Mouse (Mus musculus) liver, embryonic 11.5 days (tissue): Measurements from ENCODE around the gene BC004004. TPM values are rescaled to one million over a fixed set of nuclear protein-coding genes. Genes with fewer than 3 reads are reported as not detected.

ENCODE experiments used
- ATAC-seq: fragments of 200-750 bp; cut with Nextera tagmentation; replicated peaks from 2 replicates; pipeline ENCODE4 v1.8.0; 2017; ENCODE audit warnings: moderate number of reproducible peaks, mild to moderate bottlenecking, moderate TSS enrichment, moderate library complexity; ENCODE audit not compliant: low FRiP score
- DNase-seq: peaks from one replicate; pipeline ENCODE4 v3.0.0-alpha.2; 2017; ENCODE audit warnings: low spot score
- H3K27ac ChIP-seq: fragments of 300-500 bp; sonication (generic); 2 replicates; pipeline ENCODE4 v1.5.1; 2014; ENCODE audit warnings: mild to moderate bottlenecking, low read depth, low read length, control low read depth
- H3K27me3 ChIP-seq: fragments of 300-500 bp; sonication (generic); replicated peaks from 2 replicates; pipeline ENCODE4 v1.6.1; 2014; ENCODE audit warnings: low read length, mixed read lengths; ENCODE audit not compliant: control insufficient read depth, insufficient read depth
- H3K36me3 ChIP-seq: fragments of 300-500 bp; sonication (generic); 2 replicates; pipeline ENCODE4 v1.6.1; 2014; ENCODE audit warnings: mild to moderate bottlenecking, low read length, moderate library complexity, mixed read lengths; ENCODE audit not compliant: control insufficient read depth, insufficient read depth
- H3K4me1 ChIP-seq: fragments of 300-500 bp; sonication (generic); replicated peaks from 2 replicates; pipeline ENCODE4 v1.6.1; 2014; ENCODE audit warnings: low read length, mixed read lengths; ENCODE audit not compliant: control insufficient read depth, insufficient read depth
- H3K4me2 ChIP-seq: fragments of 300-500 bp; sonication (generic); 2 replicates; pipeline ENCODE4 v1.6.1; 2014; ENCODE audit warnings: mild to moderate bottlenecking, control low read depth, moderate library complexity
- H3K4me3 ChIP-seq: fragments of 300-500 bp; sonication (generic); 2 replicates; pipeline ENCODE4 v1.5.1; 2014; ENCODE audit warnings: low read depth, low read length, control low read depth
- H3K9ac ChIP-seq: fragments of 300-500 bp; sonication (generic); 2 replicates; pipeline ENCODE4 v1.6.1; 2014; ENCODE audit warnings: low read depth, low read length, control low read depth
- H3K9me3 ChIP-seq: fragments of 300-500 bp; sonication (generic); 2 replicates; pipeline ENCODE4 v1.6.1; 2016; ENCODE audit warnings: low read length, inconsistent platforms, mixed read lengths; ENCODE audit not compliant: control insufficient read depth
- WGBS: fragments of 180-500 bp; shearing (Covaris S2); extraction: QIAGEN DNeasy Blood & Tissue Kit; methylation state at CpG from one replicate; pipeline ENCODE4 v1.1.7; 2014; 5-methylcytosine and 5-hydroxymethylcytosine counted together
- polyA plus RNA-seq: library from polyadenylated mRNA; unstranded; fragments of >200 nt; fragmentation: Nextera tagmentation; extraction: Ambion mirVana; gene quantifications from 2 replicates; pipeline ENCODE4 v1.2.1, GENCODE M21; 2014

The BC004004 gene
- polyA plus RNA-seq, 1 experiment from 2014 or later = 70.9 TPM

- no peak overlapping the region for H3K4me2 ChIP-seq
- H3K9ac ChIP-seq = no peak overlapping the region
- no peak overlapping the region for H3K27ac ChIP-seq
- peaks cover 3% of the 10 kb centered on the region; the same call in 1 of the 2 replicates for H3K4me1 ChIP-seq
- DNase-seq (no peak), ATAC-seq (no peak)
- H3K9me3 ChIP-seq = no peaks in the 10 kb centered on the region
- H3K27me3 ChIP-seq = no peaks in the 10 kb centered on the region
- no peak overlapping the region for H3K4me3 ChIP-seq
- 86% methylated on average over 6 of the region's 6 CpGs for WGBS
- peaks cover 21% of the 10 kb centered on the region for H3K36me3 ChIP-seq
These were observed 29.2 kb downstream of the BC004004 start for GRCm38 (mm10) chr17:29297813-29298212.

- no peak overlapping the region for H3K4me2 ChIP-seq
- no peaks in the 10 kb centered on the region for H3K27me3 ChIP-seq
- no peak for ATAC-seq
- H3K9me3 ChIP-seq = no peaks in the 10 kb centered on the region
- 91% methylated on average over 4 of the region's 4 CpGs for WGBS
- no peaks in the 10 kb centered on the region for H3K4me1 ChIP-seq
- H3K9ac ChIP-seq = no peak overlapping the region
- H3K4me3 ChIP-seq = no peak overlapping the region
- DNase-seq = no peak
- no peak overlapping the region for H3K27ac ChIP-seq
- H3K36me3 ChIP-seq = peaks cover 19% of the 10 kb centered on the region
These were observed 30.7 kb downstream of the BC004004 start for GRCm38 (mm10) chr17:29299282-29299681.

- H3K27ac ChIP-seq = no peak overlapping the region
- no peaks in the 10 kb centered on the region for H3K9me3 ChIP-seq
- no peak overlapping the region for H3K4me2 ChIP-seq
- H3K27me3 ChIP-seq = 0 out of 2 replicates have a peak, but pooled peaks cover 2% of the 10 kb centered on the region
- H3K4me1 ChIP-seq = peaks cover 7% of the 10 kb centered on the region
- no peak for ATAC-seq
- DNase-seq = no peak
- H3K4me3 ChIP-seq = no peak overlapping the region
- H3K36me3 ChIP-seq = peaks cover 18% of the 10 kb centered on the region; the same call in 1 of the 2 replicates
- 92% methylated on average over 7 of the region's 7 CpGs for WGBS
- H3K9ac ChIP-seq = no peak overlapping the region
These were observed 32.3 kb downstream of the BC004004 start for GRCm38 (mm10) chr17:29300926-29301325.

DNA sequence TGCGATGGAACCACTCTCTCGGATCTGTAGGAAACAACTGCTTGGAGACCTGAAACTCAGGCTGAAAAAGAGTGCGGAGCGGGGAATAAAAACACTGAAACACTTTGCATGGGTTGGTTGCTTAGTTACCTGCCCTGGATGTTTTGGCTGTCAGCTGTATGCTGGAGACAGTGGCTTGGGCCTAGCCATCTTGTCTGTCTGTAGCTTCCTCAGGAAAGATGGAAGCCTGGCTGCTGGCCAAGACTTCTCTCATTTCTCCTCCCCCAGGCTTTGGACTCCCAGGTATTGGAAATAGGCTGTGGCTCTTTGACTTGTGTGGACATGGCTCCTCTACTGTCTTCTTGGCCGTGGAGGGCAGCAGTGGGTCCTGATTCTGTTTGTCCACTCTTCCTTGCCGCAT lies 32.8 kb downstream of the BC004004 start:
- Histone ChIP-seq H3K9ac (no peak overlapping the region), H3K27me3 (0 out of 2 replicates have a peak, but pooled peaks cover 2% of the 10 kb centered on the region), H3K4me1 (peaks cover 7% of the 10 kb centered on the region), H3K27ac (no peak overlapping the region), H3K4me3 (no peak overlapping the region), H3K9me3 (no peaks in the 10 kb centered on the region), H3K4me2 (no peak overlapping the region), H3K36me3 (peaks cover 18% of the 10 kb centered on the region; the same call in 1 of the 2 replicates)
- DNase-seq (no peak), ATAC-seq (no peak)
- 89% methylated on average over 6 of the region's 6 CpGs for WGBS

DNA sequence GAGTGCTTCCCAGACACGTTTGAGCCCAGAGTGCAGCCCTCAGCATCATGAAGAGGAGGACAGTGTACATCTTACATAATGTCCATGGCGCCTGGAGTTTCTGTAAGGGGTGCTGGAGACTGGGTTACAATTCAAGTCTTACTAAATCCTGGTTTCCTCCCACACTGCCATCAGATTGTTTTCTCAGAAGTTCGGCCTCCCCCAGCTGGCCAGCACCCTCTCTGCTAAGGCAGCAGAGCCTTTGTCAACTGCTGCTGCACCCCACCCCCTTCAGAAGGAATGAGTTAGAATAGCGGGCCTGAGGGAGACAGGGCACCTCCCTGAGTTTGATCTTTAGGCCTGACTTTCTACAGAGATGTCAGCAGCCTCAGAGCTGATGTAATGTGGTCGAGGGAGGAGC lies 33.6 kb downstream of the BC004004 start:
- ATAC-seq = no peak
- WGBS = 70% methylated on average over 5 of the region's 5 CpGs
- Histone ChIP-seq H3K4me3 (no peak overlapping the region), H3K9me3 (no peaks in the 10 kb centered on the region), H3K9ac (no peak overlapping the region), H3K4me1 (peaks cover 7% of the 10 kb centered on the region), H3K27ac (no peak overlapping the region), H3K36me3 (peaks cover 18% of the 10 kb centered on the region; the same call in 1 of the 2 replicates), H3K27me3 (0 out of 2 replicates have a peak, but pooled peaks cover 2% of the 10 kb centered on the region), H3K4me2 (no peak overlapping the region)
- no peak for DNase-seq

DNA sequence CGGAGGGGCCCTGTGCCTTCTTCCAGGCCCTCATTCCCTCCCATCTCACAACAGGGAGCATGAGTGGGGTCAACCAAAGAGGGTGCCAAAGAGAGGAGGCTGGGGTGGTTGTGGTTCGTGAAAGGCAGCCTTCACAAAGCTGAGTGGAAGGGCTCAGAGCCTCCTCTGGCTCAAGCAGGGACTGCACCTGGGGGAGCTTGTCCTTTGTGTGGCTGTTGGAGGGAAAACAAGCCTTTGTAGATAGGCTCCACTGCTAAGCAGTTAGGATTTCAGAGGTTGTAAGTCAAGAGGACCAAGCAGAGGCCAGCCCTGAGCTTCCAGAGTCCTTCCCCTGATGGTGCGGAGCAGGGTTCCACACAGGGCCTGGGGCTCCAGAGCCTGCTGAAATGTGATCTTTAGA lies 34.5 kb downstream of the BC004004 start:
- peaks cover 7% of the 10 kb centered on the region for H3K4me1 ChIP-seq
- no peak overlapping the region for H3K4me3 ChIP-seq
- H3K4me2 ChIP-seq = no peak overlapping the region
- H3K27me3 ChIP-seq = 0 out of 2 replicates have a peak, but pooled peaks cover 2% of the 10 kb centered on the region
- DNase-seq (no peak), ATAC-seq (no peak)
- H3K27ac ChIP-seq = no peak overlapping the region
- no peak overlapping the region for H3K9ac ChIP-seq
- 57% methylated on average over 3 of the region's 3 CpGs for WGBS
- peaks cover 18% of the 10 kb centered on the region; the same call in 1 of the 2 replicates for H3K36me3 ChIP-seq
- no peaks in the 10 kb centered on the region for H3K9me3 ChIP-seq

GRCm38 (mm10) chr17:29303856-29304255 lies 35.3 kb downstream of the BC004004 start:
- no peak for DNase-seq
- 46% methylated on average over 3 of the region's 3 CpGs for WGBS
- Histone ChIP-seq H3K27ac (no peak overlapping the region), H3K4me2 (no peak overlapping the region), H3K36me3 (peaks cover 14% of the 10 kb centered on the region; the same call in 1 of the 2 replicates), H3K27me3 (0 out of 2 replicates have a peak, but pooled peaks cover 2% of the 10 kb centered on the region), H3K4me3 (no peak overlapping the region), H3K9me3 (no peaks in the 10 kb centered on the region), H3K9ac (no peak overlapping the region), H3K4me1 (peaks cover 7% of the 10 kb centered on the region)
- no peak for ATAC-seq

- ATAC-seq (no peak), DNase-seq (no peak)
- Histone ChIP-seq H3K27ac (no peak overlapping the region), H3K9me3 (no peaks in the 10 kb centered on the region), H3K4me3 (no peak overlapping the region), H3K4me2 (no peak overlapping the region), H3K36me3 (peaks cover 10% of the 10 kb centered on the region; the same call in 1 of the 2 replicates), H3K9ac (no peak overlapping the region), H3K4me1 (peaks cover 7% of the 10 kb centered on the region), H3K27me3 (0 out of 2 replicates have a peak, but pooled peaks cover 2% of the 10 kb centered on the region)
- 37% methylated on average over 13 of the region's 13 CpGs for WGBS
These were observed 35.9 kb downstream of the BC004004 start for GRCm38 (mm10) chr17:29304376-29305057.
